Mouse (Mus musculus) erythroblast, embryonic 14.5 days (primary cell): Measurements from ENCODE around the gene Gm11992. TPM values are rescaled to one million over a fixed set of nuclear protein-coding genes. Genes with fewer than 3 reads are reported as not detected.
A peak's percentile ranks its signal among the peaks of the same experiment; 100 is the strongest.

Experiments used
- H3K27me3 ChIP-seq: 2 replicates; pipeline ENCODE4 v1.6.1; 2012; ENCODE audit warnings: inconsistent platforms; ENCODE audit not compliant: control insufficient read depth
- H3K36me3 ChIP-seq: 2 replicates; pipeline ENCODE4 v1.6.1; 2012; ENCODE audit warnings: mild to moderate bottlenecking, inconsistent platforms; ENCODE audit not compliant: control insufficient read depth
- H3K4me1 ChIP-seq: 2 replicates; pipeline ENCODE4 v1.6.1; 2012; ENCODE audit warnings: inconsistent platforms; ENCODE audit not compliant: control insufficient read depth
- H3K4me3 ChIP-seq: replicated peaks from 2 replicates; pipeline ENCODE3; 2012; ENCODE audit warnings: moderate library complexity, mild to moderate bottlenecking, inconsistent platforms
- H3K9me3 ChIP-seq: 2 replicates; pipeline ENCODE4 v1.6.1; 2012; ENCODE audit warnings: low read length, inconsistent platforms, mixed read lengths; ENCODE audit not compliant: control insufficient read depth
- GATA1 ChIP-seq: IDR thresholded peaks from 2 replicates; pipeline ENCODE4 v1.6.1; 2012; ENCODE audit warnings: low read length, inconsistent platforms, mixed read lengths
- TAL1 ChIP-seq: IDR thresholded peaks from 3 replicates; pipeline ENCODE4 v1.6.1; 2012; ENCODE audit warnings: low read length, inconsistent platforms, mixed read lengths
- polyA plus RNA-seq: library from polyadenylated mRNA; stranded (reverse); fragments of >175 nt; gene quantifications from 2 replicates; pipeline ENCODE4 v1.2.3, GENCODE M21; 2012

Gene Gm11992
- not detected in 2 replicates for polyA plus RNA-seq

- Histone ChIP-seq H3K27me3 (peaks cover 17% of the 10 kb centered on the region), H3K36me3 (no peaks in the 10 kb centered on the region), H3K4me3 (peak within 1 kb of the TSS; percentile 53), H3K9me3 (no peaks in the 10 kb centered on the region), H3K4me1 (peaks cover 10% of the 10 kb centered on the region)
- no peak for TF ChIP-seq GATA1
- TF ChIP-seq TAL1: no peak
These were observed at the start of gene Gm11992 for GRCm38 (mm10) chr11:9048011-9048702. TSS of gene Gm11992 (plus strand) at chr11:9048594.

GRCm38 (mm10) chr11:9008761-9009160 is 39.6 kb upstream of the Gm11992 start:
- Histone ChIP-seq H3K36me3 (peaks cover 50% of the 10 kb centered on the region), H3K27me3 (no peaks in the 10 kb centered on the region), H3K4me3 (no peak overlapping the region), H3K4me1 (peaks cover 24% of the 10 kb centered on the region), H3K9me3 (no peaks in the 10 kb centered on the region)
- TF ChIP-seq GATA1 (no peak), TAL1 (no peak)

GRCm38 (mm10) chr11:9010416-9010815 is 38.0 kb upstream of the Gm11992 start:
- Histone ChIP-seq H3K9me3 (no peaks in the 10 kb centered on the region), H3K4me3 (peak overlapping the region; percentile 95), H3K27me3 (no peaks in the 10 kb centered on the region), H3K36me3 (peaks cover 33% of the 10 kb centered on the region), H3K4me1 (peaks cover 24% of the 10 kb centered on the region)
- no peak for TF ChIP-seq GATA1
- TF ChIP-seq TAL1: no peak

- TF ChIP-seq GATA1: no peak
- TF ChIP-seq TAL1: no peak
- Histone ChIP-seq H3K27me3 (no peaks in the 10 kb centered on the region), H3K36me3 (peaks cover 28% of the 10 kb centered on the region), H3K9me3 (no peaks in the 10 kb centered on the region), H3K4me3 (peak within 1 kb of the TSS; percentile 95), H3K4me1 (peaks cover 24% of the 10 kb centered on the region)
These were observed 37.5 kb upstream of the Gm11992 start, which contains the start of gene Hus1 for GRCm38 (mm10) chr11:9010853-9011339. TSS of gene Hus1 (minus strand) at chr11:9011191.

- TF ChIP-seq GATA1 (no peak), TAL1 (no peak)
- peak overlapping the region; percentile 95 for H3K4me3 ChIP-seq
- H3K9me3 ChIP-seq: no peaks in the 10 kb centered on the region
- H3K27me3 ChIP-seq: no peaks in the 10 kb centered on the region
- H3K4me1 ChIP-seq: peaks cover 24% of the 10 kb centered on the region
- peaks cover 24% of the 10 kb centered on the region for H3K36me3 ChIP-seq
These were observed 37.0 kb upstream of the Gm11992 start for GRCm38 (mm10) chr11:9011348-9011747.

- no peaks in the 10 kb centered on the region for H3K27me3 ChIP-seq
- H3K4me3 ChIP-seq: no peak overlapping the region
- no peak for TF ChIP-seq TAL1
- no peak for TF ChIP-seq GATA1
- peaks cover 15% of the 10 kb centered on the region for H3K4me1 ChIP-seq
- H3K9me3 ChIP-seq: no peaks in the 10 kb centered on the region
- H3K36me3 ChIP-seq: no peaks in the 10 kb centered on the region
These were observed 33.7 kb upstream of the Gm11992 start for GRCm38 (mm10) chr11:9014740-9015139.

- TF ChIP-seq TAL1 (no peak), GATA1 (no peak)
- no peaks in the 10 kb centered on the region for H3K36me3 ChIP-seq
- no peaks in the 10 kb centered on the region for H3K4me1 ChIP-seq
- H3K27me3 ChIP-seq: no peaks in the 10 kb centered on the region
- H3K4me3 ChIP-seq: no peak overlapping the region
- H3K9me3 ChIP-seq: no peaks in the 10 kb centered on the region
These were observed 29.7 kb upstream of the Gm11992 start for GRCm38 (mm10) chr11:9018491-9019267.

- Histone ChIP-seq H3K4me3 (no peak overlapping the region), H3K27me3 (no peaks in the 10 kb centered on the region), H3K4me1 (no peaks in the 10 kb centered on the region), H3K9me3 (no peaks in the 10 kb centered on the region), H3K36me3 (no peaks in the 10 kb centered on the region)
- TF ChIP-seq GATA1: no peak
These were observed 28.2 kb upstream of the Gm11992 start for GRCm38 (mm10) chr11:9020207-9020606.

GRCm38 (mm10) chr11:9024782-9025181 is 23.6 kb upstream of the Gm11992 start:
- no peak overlapping the region for H3K4me3 ChIP-seq
- H3K36me3 ChIP-seq: no peaks in the 10 kb centered on the region
- no peaks in the 10 kb centered on the region for H3K4me1 ChIP-seq
- no peaks in the 10 kb centered on the region for H3K9me3 ChIP-seq
- TF ChIP-seq GATA1: no peak
- TF ChIP-seq TAL1: no peak
- no peaks in the 10 kb centered on the region for H3K27me3 ChIP-seq
